Mouse (Mus musculus): ENCODE data around the gene Arfip1.
A peak's percentile ranks its signal among the peaks of the same experiment; 100 is the strongest.

Gene Arfip1

DNA sequence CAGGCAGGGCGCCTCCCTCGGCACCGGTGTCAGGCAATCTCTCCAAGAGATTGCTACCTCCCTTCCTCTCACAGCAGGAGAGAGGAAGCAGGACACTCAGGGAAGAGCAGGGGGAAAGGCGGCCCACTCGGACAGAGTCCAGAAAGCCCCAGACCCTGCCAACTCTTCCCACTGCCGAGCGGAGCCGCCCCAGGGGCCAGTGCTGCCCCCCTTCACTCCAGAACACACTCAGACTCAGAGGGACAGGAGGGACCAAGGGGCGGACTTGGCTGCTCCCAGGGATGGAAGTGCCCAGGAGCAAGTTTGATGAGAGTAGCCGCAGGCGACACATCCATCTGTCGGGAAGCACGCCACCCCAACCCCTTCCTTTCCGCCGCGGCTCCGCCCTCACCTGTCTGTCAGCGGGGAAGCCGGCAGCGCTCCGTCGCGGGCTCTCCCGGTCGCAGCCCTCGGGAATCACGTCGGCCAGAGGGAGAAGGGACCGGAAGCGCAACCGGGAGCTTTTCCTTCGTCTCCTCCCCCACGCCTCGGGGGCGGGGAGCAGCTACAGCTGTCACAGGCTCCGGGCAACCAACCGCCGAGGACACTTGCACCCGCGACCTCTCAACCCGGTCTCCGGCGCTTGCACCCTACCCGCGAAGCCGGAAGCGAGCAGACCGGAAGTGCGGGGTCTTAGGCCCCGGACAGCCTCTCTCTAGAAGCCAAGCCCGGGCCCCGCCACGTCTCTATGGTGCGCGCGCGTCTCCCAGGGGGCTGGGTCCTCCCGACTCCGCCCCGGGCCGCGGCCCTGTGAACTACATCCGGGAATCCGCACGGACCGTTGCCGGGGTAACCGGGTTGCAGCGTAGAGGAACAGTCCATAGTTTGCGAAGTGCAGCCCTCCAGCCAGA is at the start of gene Arfip1:
Gene Arfip1 (minus strand): TSS at position 603 of the 890 bp plus-strand sequence.
- DNase-seq, result peak; percentile 96

GRCm38 (mm10) chr3:84631586-84631985 is 49.2 kb upstream of the Arfip1 start:
- no peak for DNase-seq

DNA sequence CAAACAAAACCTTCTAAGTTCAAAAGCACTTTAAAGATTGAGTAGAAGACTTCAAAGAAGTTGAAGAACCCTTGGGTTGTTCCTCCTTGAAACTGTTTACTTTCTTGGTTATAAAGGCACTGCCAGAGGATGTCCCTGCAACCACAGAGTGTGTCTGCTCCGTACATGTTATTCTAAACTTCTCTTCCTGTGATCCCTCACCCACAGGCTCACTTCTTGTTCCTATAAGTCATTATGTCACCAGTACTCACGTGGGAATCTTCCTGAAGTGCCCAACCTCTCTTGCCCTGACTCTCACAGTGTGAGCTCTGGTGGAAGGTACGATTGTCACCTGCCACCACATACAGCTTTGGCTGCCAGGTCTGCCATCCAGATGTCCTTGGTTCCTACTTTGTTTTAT is 39.6 kb upstream of the Arfip1 start:
- DNase-seq, result no peak

DNA sequence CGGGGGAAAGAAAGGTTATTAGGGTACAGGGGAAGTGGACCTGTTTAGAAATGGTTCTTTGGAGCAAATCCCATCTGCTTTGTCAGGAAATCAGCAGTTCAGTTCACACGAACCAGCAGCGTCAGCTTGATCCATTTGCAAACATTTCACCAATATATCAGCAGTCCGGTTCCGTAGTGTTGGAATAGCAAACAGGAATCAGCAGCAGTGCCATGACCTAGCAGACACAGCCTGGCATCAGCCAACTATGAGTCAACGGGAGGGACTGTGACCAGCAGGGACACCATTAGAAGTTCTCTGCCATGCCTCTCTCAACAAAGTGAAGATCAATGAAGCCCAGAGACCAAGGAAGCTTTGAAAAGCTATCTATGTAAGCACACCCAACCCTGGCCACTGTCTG is 37.3 kb upstream of the Arfip1 start:
- DNase-seq, result no peak

DNA sequence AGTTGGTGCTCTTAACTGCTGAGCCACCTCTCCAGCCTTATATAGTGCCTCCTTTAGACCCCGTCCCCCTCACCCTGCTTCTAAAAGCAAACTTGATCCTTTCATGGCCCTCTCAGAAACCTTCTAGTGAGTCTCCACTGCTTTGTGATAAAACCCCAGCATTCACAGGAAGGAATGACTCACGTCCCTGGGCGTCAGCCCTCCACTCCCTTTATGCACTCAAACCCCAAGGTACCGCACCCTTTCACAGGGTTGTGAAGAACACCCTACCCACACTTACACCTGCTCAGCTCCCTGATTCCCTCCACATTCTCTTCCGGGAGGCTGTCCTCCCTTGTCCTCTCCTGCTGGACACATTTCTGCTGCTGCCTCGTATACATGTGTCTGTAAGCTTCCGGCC is 36.6 kb upstream of the Arfip1 start:
- no peak for DNase-seq

- no peak for DNase-seq
Measured at GRCm38 (mm10) chr3:84618627-84619026, 36.2 kb upstream of the Arfip1 start.

- no peak for DNase-seq
Measured at GRCm38 (mm10) chr3:84615856-84616225, 33.4 kb upstream of the Arfip1 start.

- DNase-seq, result peak in 1 of 2 experiments; percentile 9
Measured at GRCm38 (mm10) chr3:84615050-84615855, 32.8 kb upstream of the Arfip1 start.

DNA sequence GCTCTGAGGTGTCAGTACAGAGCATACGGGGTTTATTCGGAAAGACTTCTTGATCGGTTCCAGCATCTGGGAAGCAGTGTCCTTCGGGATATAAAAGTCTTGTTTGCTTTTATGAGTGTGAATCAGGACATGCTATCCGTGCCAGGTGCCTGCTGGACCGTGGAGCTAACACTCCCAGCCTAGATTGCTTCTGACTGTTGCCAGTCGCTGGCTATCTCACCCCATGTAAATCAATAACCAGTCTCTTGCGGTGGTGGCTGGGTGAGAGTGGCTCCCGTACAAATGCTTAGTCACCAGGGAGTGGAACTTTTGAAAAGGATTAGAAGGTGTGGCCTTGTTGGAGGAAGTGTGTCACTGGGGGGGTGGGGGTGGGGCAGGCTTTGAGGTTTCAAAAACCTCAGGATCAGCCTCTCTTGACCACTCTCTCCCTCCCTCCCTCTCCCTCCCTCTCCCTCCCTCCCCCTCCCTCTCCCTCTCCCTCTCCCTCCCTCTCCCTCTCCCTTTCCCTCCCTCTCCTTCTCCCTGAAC is 27.8 kb upstream of the Arfip1 start:
- no peak for DNase-seq

GRCm38 (mm10) chr3:84603212-84603611 is 20.8 kb upstream of the Arfip1 start:
- DNase-seq, result no peak

DNA sequence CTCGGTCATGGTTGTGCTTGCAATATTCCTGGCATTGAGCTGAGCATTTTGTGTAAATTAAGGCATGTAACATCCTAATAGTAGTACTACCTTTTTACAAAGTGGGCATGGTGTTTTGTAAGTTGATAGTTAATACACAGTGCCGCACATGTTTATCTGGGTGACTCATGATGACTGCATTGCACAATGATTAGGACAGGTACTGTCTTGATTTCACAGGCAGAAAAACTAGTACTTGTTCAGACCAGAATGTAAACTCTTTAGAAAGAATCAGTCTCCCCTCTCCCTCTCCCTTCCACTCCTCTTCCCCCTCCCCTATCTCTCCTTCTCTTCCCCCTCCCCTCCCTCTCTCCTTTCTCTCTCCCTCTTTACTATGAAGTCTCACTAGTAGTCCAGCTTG is 20.3 kb upstream of the Arfip1 start:
- DNase-seq, result no peak

DNA sequence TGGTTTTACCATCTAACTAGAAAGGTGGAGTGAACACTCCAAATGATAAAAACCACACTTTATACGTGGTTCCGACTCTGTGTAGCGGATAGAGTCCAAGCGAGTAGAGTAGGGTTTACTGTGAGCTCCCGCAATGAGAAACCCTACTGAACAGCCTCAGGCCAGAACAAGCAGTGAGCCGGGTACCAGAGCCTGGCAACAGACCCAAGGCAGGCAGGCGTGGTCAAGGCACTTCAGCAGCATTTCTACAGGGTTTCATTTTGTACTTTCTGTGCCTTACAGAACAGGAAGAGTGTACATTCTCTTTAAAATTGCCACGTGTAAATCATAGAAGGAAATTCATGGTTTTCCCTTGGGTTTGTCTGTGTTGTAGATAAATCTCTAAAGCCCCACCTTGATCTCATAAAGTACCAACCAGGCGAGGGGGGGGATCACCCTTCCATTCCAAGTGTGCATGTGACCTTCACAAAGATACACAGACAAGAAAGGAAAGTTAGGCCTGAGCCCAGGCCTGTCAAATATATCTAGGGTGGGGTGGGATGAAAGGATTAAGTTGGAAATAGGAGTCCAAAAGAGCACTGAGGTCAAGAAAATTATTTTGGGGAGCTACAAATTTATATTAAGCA is 19.6 kb upstream of the Arfip1 start:
- no peak for DNase-seq

- DNase-seq, result no peak
Measured at GRCm38 (mm10) chr3:84598756-84599155, 16.3 kb upstream of the Arfip1 start.

GRCm38 (mm10) chr3:84597996-84598734 is 15.7 kb upstream of the Arfip1 start:
- no peak for DNase-seq

DNA sequence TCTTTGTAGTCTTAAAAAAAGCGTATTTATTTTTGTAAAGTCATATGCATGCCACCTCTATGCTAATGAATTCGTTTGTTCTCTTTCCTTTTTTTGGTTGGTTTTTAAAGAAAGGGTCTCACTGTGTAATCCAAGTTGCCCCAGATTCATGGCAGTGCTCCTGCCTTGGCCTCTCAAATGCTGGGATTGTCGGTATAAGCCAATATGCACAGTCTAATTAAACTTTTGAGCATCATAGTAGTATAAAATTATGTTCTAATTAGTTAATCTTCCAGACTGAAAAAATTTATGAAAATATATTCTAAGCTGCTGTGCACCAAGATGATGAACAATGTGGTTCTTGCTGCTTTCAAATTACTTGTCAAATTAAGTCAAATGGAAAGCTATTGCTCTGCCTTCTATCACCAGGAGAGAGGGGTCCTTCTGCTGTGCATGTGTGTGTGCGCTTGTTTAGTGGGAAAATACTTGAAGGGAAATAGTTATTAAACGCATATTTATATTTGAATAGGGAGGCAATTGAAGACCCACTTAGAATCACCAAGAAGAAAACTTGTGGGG is 13.3 kb upstream of the Arfip1 start:
- DNase-seq, result no peak

GRCm38 (mm10) chr3:84594894-84595676 is 12.7 kb upstream of the Arfip1 start:
- DNase-seq, result no peak

DNA sequence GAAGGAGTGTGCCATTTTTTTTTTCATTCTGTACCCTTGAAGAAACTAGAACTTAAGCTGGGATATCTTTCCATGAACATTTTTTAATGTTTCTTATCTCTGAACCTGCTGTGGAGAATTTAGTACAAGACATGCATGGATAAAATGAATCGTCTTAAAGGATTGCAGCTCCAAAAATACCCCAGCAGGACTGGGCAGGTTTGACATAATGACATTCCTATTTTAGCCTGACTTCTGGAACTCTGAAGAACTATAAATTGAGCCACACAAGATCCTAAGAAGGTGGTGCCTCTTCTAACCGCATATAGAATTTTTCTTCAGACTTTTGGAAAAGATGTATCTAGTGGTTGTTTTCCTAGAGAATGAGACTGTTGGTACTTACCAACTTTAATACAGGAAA is 10.8 kb upstream of the Arfip1 start, which contains the start of gene Tigd4:
Gene Tigd4 (plus strand): TSS at position 301 of the 400 bp plus-strand sequence.
- no peak for DNase-seq

DNA sequence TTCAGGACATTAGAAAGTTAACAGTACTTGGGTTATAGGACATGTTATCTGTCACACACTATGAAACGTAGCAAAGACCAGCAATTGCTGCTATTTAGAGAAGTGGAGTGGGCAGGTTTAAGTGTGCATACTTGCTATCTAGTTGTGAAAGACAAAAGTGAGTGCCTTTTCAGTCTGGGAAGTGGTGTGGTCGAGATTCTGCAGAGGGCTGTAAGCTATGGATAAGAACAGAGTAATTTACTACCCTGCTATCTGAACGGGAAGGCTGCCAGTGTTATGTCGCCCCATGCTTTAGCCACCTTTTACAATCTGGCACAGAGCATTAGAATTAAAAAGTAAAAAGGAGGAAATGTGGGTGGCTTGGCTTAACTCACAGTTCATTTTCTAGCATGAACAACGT is 4.3 kb upstream of the Arfip1 start:
- no peak for DNase-seq

GRCm38 (mm10) chr3:84582913-84583276 is 470 bp upstream of the Arfip1 start:
- no peak for DNase-seq

- no peak for DNase-seq
Measured at GRCm38 (mm10) chr3:84581696-84582022, 766 bp downstream of the Arfip1 start.

- DNase-seq, result no peak
Measured at GRCm38 (mm10) chr3:84580716-84581115, 1.7 kb downstream of the Arfip1 start.
